In genomic region chr10:79417142-79417771, GRCm38 (mm10) we compare ENCODE assay signal across 10 mouse cellular contexts. TPM values are rescaled to one million over a fixed set of nuclear protein-coding genes. Genes with fewer than 3 reads are reported as not detected.
A peak's percentile ranks its signal among the peaks of the same experiment; 100 is the strongest.
DNase-seq lines count a peak whose midpoint lies in the region; ATAC-seq and TF ChIP-seq lines count a peak whose summit lies in the region.
"Had no signal": no experiment of that assay in that cellular context is flagged by ENCODE, and none has a peak within 500 bp of the region (broad histone marks: within the 10 kb centered on the region; RNA-seq: fewer than 3 reads in every experiment).

No protein-coding gene starts in this region.

- no peak overlapping the region for H3K4me2 ChIP-seq in hindbrain, embryonic 13.5 days
- H3K4me2 ChIP-seq in forebrain, embryonic 11.5 days (ENCODE audit: low read depth, low read length, severe bottlenecking): no peak overlapping the region

- ATAC-seq in hindbrain, embryonic 13.5 days (ENCODE audit: low FRiP score): no peak
- no peak for ATAC-seq in forebrain, embryonic 11.5 days (replicated peaks; ENCODE audit: low FRiP score)

- 63% methylated on average over 24 of the region's 24 CpGs for WGBS in lung, adult 2 months
- 47% methylated on average over 24 of the region's 24 CpGs for WGBS in small intestine, adult 2 months
- 94% methylated on average over 24 of the region's 24 CpGs for WGBS in hindbrain, embryonic 13.5 days
- WGBS in forebrain, embryonic 11.5 days: 93% methylated on average over 24 of the region's 24 CpGs

- no peak for TF ChIP-seq POLR2A in lung, adult 2 months (IDR thresholded peaks at IDR 0.05; ENCODE audit: borderline replicate concordance, extremely low read depth, low read depth, low read length)
- TF ChIP-seq POLR2A in small intestine, adult 2 months (IDR thresholded peaks at IDR 0.05; ENCODE audit: low read depth, low read length): no peak

- no peak overlapping the region for H3K27ac ChIP-seq in small intestine, adult 2 months (ENCODE audit: insufficient read depth, low read depth, low read length)
- H3K27ac ChIP-seq in hindbrain, embryonic 13.5 days: no peak overlapping the region
- no peak overlapping the region for H3K27ac ChIP-seq in forebrain, embryonic 11.5 days (ENCODE audit: low read depth, low read length)
- H3K27ac ChIP-seq: kidney, postnatal 0 days had no signal

- peak overlapping the region; percentile 47 for H3K4me3 ChIP-seq in lung, adult 2 months (replicated peaks; ENCODE audit: extremely low read depth, low read depth, low read length)
- H3K4me3 ChIP-seq in small intestine, adult 2 months (ENCODE audit: low read depth, low read length): peak overlapping the region; percentile 41
- H3K4me3 ChIP-seq in hindbrain, embryonic 13.5 days: no peak overlapping the region
- no peak overlapping the region for H3K4me3 ChIP-seq in forebrain, embryonic 11.5 days (ENCODE audit: low read depth, low read length)

- no peaks in the 10 kb centered on the region for H3K4me1 ChIP-seq in lung, adult 2 months (ENCODE audit: control insufficient read depth, insufficient read depth, low read length)
- H3K4me1 ChIP-seq in small intestine, adult 2 months (ENCODE audit: control insufficient read depth, insufficient read depth, insufficient read length, low read length): 0 out of 2 replicates have a peak, but pooled peaks cover 2% of the 10 kb centered on the region
- H3K4me1 ChIP-seq in hindbrain, embryonic 13.5 days (replicated peaks): no peaks in the 10 kb centered on the region
- no peaks in the 10 kb centered on the region for H3K4me1 ChIP-seq in forebrain, embryonic 11.5 days (replicated peaks; ENCODE audit: control insufficient read depth, insufficient read depth, low read length)

- no peak for TF ChIP-seq CTCF in lung, adult 2 months (IDR thresholded peaks at IDR 0.05; ENCODE audit: insufficient read depth, low read length)
- TF ChIP-seq CTCF in small intestine, adult 2 months (IDR thresholded peaks at IDR 0.05; ENCODE audit: extremely low read depth, insufficient read length, insufficient replicate concordance, low read depth, low read length): no peak

- H3K9me3 ChIP-seq in hindbrain, embryonic 13.5 days: no peaks in the 10 kb centered on the region
- H3K9me3 ChIP-seq in forebrain, embryonic 11.5 days (ENCODE audit: control insufficient read depth, low read length): no peaks in the 10 kb centered on the region

- no peaks in the 10 kb centered on the region for H3K36me3 ChIP-seq in small intestine, adult 2 months (ENCODE audit: control insufficient read depth, insufficient read depth, low read length)
- no peaks in the 10 kb centered on the region for H3K36me3 ChIP-seq in hindbrain, embryonic 13.5 days
- no peaks in the 10 kb centered on the region for H3K36me3 ChIP-seq in forebrain, embryonic 11.5 days (ENCODE audit: control insufficient read depth, insufficient read depth, low read length)

- H3K9ac ChIP-seq in hindbrain, embryonic 13.5 days: no peak overlapping the region
- no peak overlapping the region for H3K9ac ChIP-seq in forebrain, embryonic 11.5 days (ENCODE audit: low read length)

- H3K27me3 ChIP-seq in small intestine, adult 2 months (ENCODE audit: control insufficient read depth, insufficient read depth, low read length): no peaks in the 10 kb centered on the region
- H3K27me3 ChIP-seq in hindbrain, embryonic 13.5 days: no peaks in the 10 kb centered on the region
- no peaks in the 10 kb centered on the region for H3K27me3 ChIP-seq in forebrain, embryonic 11.5 days (ENCODE audit: control insufficient read depth, insufficient read depth, low read length)

- DNase-seq in lung, adult 2 months: no peak
- no peak for DNase-seq in lung, postnatal 14 days
- DNase-seq in MEL-GATA-1-ER (ENCODE audit: extremely low read depth, low read depth): peak; percentile 83
- peak; percentile 4 for DNase-seq in liver
- no peak for DNase-seq in cerebellum, adult 8-10 months
- no peak for DNase-seq in forebrain, embryonic 11.5 days (ENCODE audit: low spot score)

RNA-seq across cellular contexts. Expression of gene Vmn2r83, which starts 51.3 kb away (rescaled TPM):
- polyA plus RNA-seq in lung, adult 2 months (2012; rRNA removed): not detected in 2 replicates
- not detected in 2 replicates for polyA plus RNA-seq in small intestine, adult 2 months (2012; rRNA removed)
- polyA plus RNA-seq in hindbrain, embryonic 13.5 days (2015; fragmentation: Nextera tagmentation; extraction: Ambion mirVana): not detected in 2 replicates
- polyA plus RNA-seq in forebrain, embryonic 11.5 days (2014; fragmentation: Nextera tagmentation; extraction: Ambion mirVana): not detected in 2 replicates
- polyA plus RNA-seq: kidney, postnatal 0 days; stomach, embryonic 14.5 days had no signal

Comparison
In these comparisons a context has a peak if more than half of its experiments do, and no peak if none do; other contexts are left out.
1. DNase-seq: peak in MEL-GATA-1-ER (single experiment) and liver (single experiment); none in lung, adult 2 months (single experiment), lung, postnatal 14 days (single experiment), cerebellum, adult 8-10 months (single experiment) and forebrain, embryonic 11.5 days (single experiment).
2. H3K4me3 ChIP-seq: peak in lung, adult 2 months (single experiment) and small intestine, adult 2 months (single experiment); none in hindbrain, embryonic 13.5 days (single experiment) and forebrain, embryonic 11.5 days (single experiment).